ENCODE assay signal across 9 mouse cellular contexts in genomic region chr9:31210163-31210562, GRCm38 (mm10). TPM values are rescaled to one million over a fixed set of nuclear protein-coding genes. Genes with fewer than 3 reads are reported as not detected.
DNase-seq lines count a peak whose midpoint lies in the region; ATAC-seq and TF ChIP-seq lines count a peak whose summit lies in the region.
"Had no signal": no experiment of that assay in that cellular context is flagged by ENCODE, and none has a peak within 500 bp of the region (broad histone marks: within the 10 kb centered on the region; RNA-seq: fewer than 3 reads in every experiment).

No protein-coding gene starts in this region.

- ATAC-seq in hindbrain, embryonic 12.5 days (ENCODE audit: low FRiP score): no peak
- ATAC-seq in liver, postnatal 0 days: no peak

- no peak for DNase-seq in gastrocnemius, adult 2 months
- DNase-seq in gastrocnemius, adult 18-20 months (ENCODE audit: low spot score): no peak
- no peak for DNase-seq in liver, postnatal 0 days
- no peak for DNase-seq in natural killer cell, adult 2 months (ENCODE audit: low spot score in 2 of 2)
- no peak for DNase-seq in testis, postnatal 10 days (ENCODE audit: low spot score)
- no peak for DNase-seq in adrenal gland, adult 8-10 months
- DNase-seq: right cerebral cortex, postnatal 25 days had no signal

- H3K4me2 ChIP-seq in hindbrain, embryonic 12.5 days (replicated peaks): peak overlapping the region; percentile 96
- peak overlapping the region; percentile 97 for H3K4me2 ChIP-seq in liver, postnatal 0 days (ENCODE audit: low read depth, low read length)

- H3K9me3 ChIP-seq in hindbrain, embryonic 12.5 days (replicated peaks): no peaks in the 10 kb centered on the region
- no peaks in the 10 kb centered on the region for H3K9me3 ChIP-seq in liver, postnatal 0 days (ENCODE audit: low read length)

- TF ChIP-seq EP300 in liver, postnatal 0 days (IDR thresholded peaks at IDR 0.05; ENCODE audit: low read depth): no peak

- H3K36me3 ChIP-seq in hindbrain, embryonic 12.5 days: no peaks in the 10 kb centered on the region
- H3K36me3 ChIP-seq in liver, postnatal 0 days (replicated peaks; ENCODE audit: insufficient read depth, low read length): no peaks in the 10 kb centered on the region

- H3K27me3 ChIP-seq in hindbrain, embryonic 12.5 days: no peaks in the 10 kb centered on the region
- no peaks in the 10 kb centered on the region for H3K27me3 ChIP-seq in liver, postnatal 0 days (ENCODE audit: insufficient read depth, low read length)

- WGBS in bone marrow, adult 2 months: 31% methylated on average over 7 of the region's 7 CpGs
- 37% methylated on average over 7 of the region's 7 CpGs for WGBS in hindbrain, embryonic 12.5 days
- WGBS in liver, postnatal 0 days (ENCODE audit: insufficient replicate concordance): 17% methylated on average over 7 of the region's 7 CpGs

- peak overlapping the region; percentile 97 for H3K4me3 ChIP-seq in gastrocnemius, adult 2 months
- peak overlapping the region; percentile 19 for H3K4me3 ChIP-seq in bone marrow, adult 2 months (replicated peaks; ENCODE audit: control insufficient read depth, low read depth, low read length)
- peak overlapping the region; percentile 97 for H3K4me3 ChIP-seq in hindbrain, embryonic 12.5 days
- H3K4me3 ChIP-seq in liver, postnatal 0 days (ENCODE audit: low read depth, low read length): peak overlapping the region; percentile 99

- TF ChIP-seq CTCF in gastrocnemius, adult 2 months (IDR thresholded peaks at IDR 0.05): no peak
- no peak for TF ChIP-seq CTCF in bone marrow, adult 2 months (IDR thresholded peaks at IDR 0.05; ENCODE audit: control insufficient read depth, insufficient read depth, low read length)
- TF ChIP-seq CTCF in liver, postnatal 0 days (IDR thresholded peaks at IDR 0.05; ENCODE audit: low read depth): no peak

- intact Hi-C loops in gastrocnemius, adult 2 months (cut with DNase I): loop anchor here (5.0 kb wide), 1 partner anchor 48 kb away; no protein-coding TSS in a partner anchor

- TF ChIP-seq POLR2A in bone marrow, adult 2 months (IDR thresholded peaks at IDR 0.05; ENCODE audit: borderline replicate concordance, control insufficient read depth, low read depth, low read length): no peak

- no peaks in the 10 kb centered on the region; the same call in 1 of the 2 replicates for H3K4me1 ChIP-seq in bone marrow, adult 2 months (ENCODE audit: control insufficient read depth, insufficient read depth, low read length)
- peaks cover 30% of the 10 kb centered on the region for H3K4me1 ChIP-seq in hindbrain, embryonic 12.5 days
- H3K4me1 ChIP-seq in liver, postnatal 0 days (ENCODE audit: insufficient read depth): peaks cover 29% of the 10 kb centered on the region

- no peak overlapping the region for H3K9ac ChIP-seq in hindbrain, embryonic 12.5 days
- H3K9ac ChIP-seq in liver, postnatal 0 days (replicated peaks): no peak overlapping the region

- peak overlapping the region; percentile 90; the same call in 1 of the 2 replicates for H3K27ac ChIP-seq in gastrocnemius, adult 2 months
- H3K27ac ChIP-seq in bone marrow, adult 2 months (ENCODE audit: control insufficient read depth, insufficient read depth, low read depth, low read length, poor library complexity): no peak overlapping the region
- no peak overlapping the region for H3K27ac ChIP-seq in hindbrain, embryonic 12.5 days
- no peak overlapping the region for H3K27ac ChIP-seq in liver, postnatal 0 days (ENCODE audit: low read depth)

RNA-seq across cellular contexts. Expression of gene Aplp2, which starts 1.5 kb away (rescaled TPM):
- total RNA-seq in gastrocnemius, adult 2 months (2021): 100 to 1,000 TPM; 105 to 114 TPM
- total RNA-seq in gastrocnemius, adult 18-20 months (2021): 100 to 1,000 TPM in 1 of 2 experiments, 10 to 100 TPM in 1; 99.7 to 123 TPM
- 80.6 and 102 TPM in 2 replicates for polyA plus RNA-seq in bone marrow, adult 2 months (2011; ENCODE audit: insufficient read depth, insufficient read length, low replicate concordance, missing spikeins)
- 289 and 297 TPM in 2 replicates for polyA plus RNA-seq in hindbrain, embryonic 12.5 days (2016; fragmentation: Nextera tagmentation; extraction: Ambion mirVana)
- 167 and 178 TPM in 2 replicates for polyA plus RNA-seq in liver, postnatal 0 days (2015; fragmentation: Nextera tagmentation; extraction: Ambion mirVana)
- 100 to 1,000 TPM; 633 to 794 (median 714) TPM for total RNA-seq in adrenal gland, adult 8-10 months (2022)

Comparison
In these comparisons a context has a peak if more than half of its experiments do, and no peak if none do; other contexts are left out.
1. H3K4me3 ChIP-seq: peak in every context shown above with its lines; median percentile 99 in liver, postnatal 0 days; 97 in gastrocnemius, adult 2 months; 97 in hindbrain, embryonic 12.5 days; 19 in bone marrow, adult 2 months.
2. RNA of gene Aplp2, which starts 1.5 kb away (total RNA-seq): 633 to 794 TPM in adrenal gland, adult 8-10 months; 99.7 to 123 TPM in gastrocnemius, adult 18-20 months and 105 to 114 TPM in gastrocnemius, adult 2 months; every median in the first group is over 4 times any median in the second.